Mouse (Mus musculus) megakaryocyte, embryonic 14.5 days (primary cell): Measurements from ENCODE around the gene Ralbp1.

Experiments
- FLI1 ChIP-seq: IDR thresholded peaks from 2 replicates; pipeline ENCODE4 v1.6.1; 2012; ENCODE audit warnings: low read length, inconsistent platforms, mixed read lengths
- GATA1 ChIP-seq: IDR thresholded peaks from 3 replicates; pipeline ENCODE4 v1.6.1; 2012; ENCODE audit warnings: mixed read lengths, low read length, inconsistent platforms, borderline replicate concordance

- TF ChIP-seq GATA1 = no peak
- TF ChIP-seq FLI1 = no peak
Measured at GRCm38 (mm10) chr17:65873156-65873555, 12.4 kb downstream of the Ralbp1 start.
